Mouse (Mus musculus): ENCODE measurements around the gene Gm17571. TPM values are rescaled to one million over a fixed set of nuclear protein-coding genes. Genes with fewer than 3 reads are reported as not detected.

The Gm17571 gene
- total RNA-seq, 2 experiments from 2014 or later: not detected

DNA sequence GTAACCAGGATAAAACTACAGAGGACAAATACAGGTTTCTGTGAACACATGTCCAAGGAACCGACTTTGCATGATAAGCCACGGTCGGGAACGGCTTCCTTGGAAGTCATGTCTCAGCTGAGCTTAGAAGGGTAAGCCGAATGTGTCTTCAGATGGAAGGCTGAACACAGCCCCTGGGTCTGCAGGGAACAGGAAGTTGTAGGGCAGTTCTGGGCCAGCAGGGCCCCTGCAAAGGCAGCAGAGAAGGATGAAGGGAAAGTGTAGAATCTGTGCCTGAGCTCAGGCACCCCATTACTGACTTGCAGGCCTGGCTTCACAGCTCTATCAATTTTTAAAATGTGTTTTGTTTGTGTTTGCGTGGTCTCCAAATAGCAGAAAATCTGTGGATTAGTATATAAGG, 22.2 kb upstream of the Gm17571 start:
- Histone ChIP-seq H3K27ac (peak overlapping the region; percentile 46; the same call in 1 of the 2 replicates), H3K4me3 (no peak overlapping the region)
- DNase-seq (ENCODE audit: low spot score in 2 of 2): no peak
- peak; percentile 27 for TF ChIP-seq CTCF (conservative IDR thresholded peaks at IDR 0.05)

- no peak for DNase-seq (ENCODE audit: low spot score in 2 of 2)
- Histone ChIP-seq H3K4me3 (no peak overlapping the region), H3K27ac (peak overlapping the region; percentile 46; the same call in 1 of the 2 replicates)
- TF ChIP-seq CTCF (conservative IDR thresholded peaks at IDR 0.05): no peak
Observed at GRCm38 (mm10) chr9:13467745-13468144, 21.2 kb upstream of the Gm17571 start.

DNA sequence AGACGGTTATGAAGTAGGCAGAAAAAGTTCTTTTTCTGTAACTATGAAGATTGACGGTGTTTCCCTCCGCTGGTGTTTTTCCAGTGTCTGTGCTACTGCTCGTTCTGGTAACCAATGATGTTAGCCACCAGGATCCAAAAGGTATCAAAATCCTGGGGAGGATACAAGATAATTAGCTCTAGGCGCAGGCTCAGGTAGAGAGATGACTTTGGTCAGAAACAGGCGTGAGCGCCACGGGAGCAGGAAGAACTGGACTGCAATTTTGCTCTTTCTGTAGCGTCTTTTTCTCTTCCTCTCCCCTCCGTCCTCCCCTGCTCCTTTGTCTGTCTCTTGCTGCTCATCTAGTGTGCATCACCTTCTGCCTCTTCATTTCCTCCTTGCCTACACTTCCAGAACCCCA, 20.3 kb upstream of the Gm17571 start:
- H3K4me3 ChIP-seq: no peak overlapping the region
- no peak for DNase-seq (ENCODE audit: low spot score in 2 of 2)
- H3K27ac ChIP-seq: peak overlapping the region; percentile 65; the same call in 1 of the 2 replicates
- TF ChIP-seq CTCF (conservative IDR thresholded peaks at IDR 0.05): no peak

GRCm38 (mm10) chr9:13466351-13466750, 19.8 kb upstream of the Gm17571 start:
- peak overlapping the region; percentile 65; the same call in 1 of the 2 replicates for H3K27ac ChIP-seq
- DNase-seq (ENCODE audit: low spot score in 2 of 2): no peak
- TF ChIP-seq CTCF (conservative IDR thresholded peaks at IDR 0.05): no peak
- no peak overlapping the region for H3K4me3 ChIP-seq

DNA sequence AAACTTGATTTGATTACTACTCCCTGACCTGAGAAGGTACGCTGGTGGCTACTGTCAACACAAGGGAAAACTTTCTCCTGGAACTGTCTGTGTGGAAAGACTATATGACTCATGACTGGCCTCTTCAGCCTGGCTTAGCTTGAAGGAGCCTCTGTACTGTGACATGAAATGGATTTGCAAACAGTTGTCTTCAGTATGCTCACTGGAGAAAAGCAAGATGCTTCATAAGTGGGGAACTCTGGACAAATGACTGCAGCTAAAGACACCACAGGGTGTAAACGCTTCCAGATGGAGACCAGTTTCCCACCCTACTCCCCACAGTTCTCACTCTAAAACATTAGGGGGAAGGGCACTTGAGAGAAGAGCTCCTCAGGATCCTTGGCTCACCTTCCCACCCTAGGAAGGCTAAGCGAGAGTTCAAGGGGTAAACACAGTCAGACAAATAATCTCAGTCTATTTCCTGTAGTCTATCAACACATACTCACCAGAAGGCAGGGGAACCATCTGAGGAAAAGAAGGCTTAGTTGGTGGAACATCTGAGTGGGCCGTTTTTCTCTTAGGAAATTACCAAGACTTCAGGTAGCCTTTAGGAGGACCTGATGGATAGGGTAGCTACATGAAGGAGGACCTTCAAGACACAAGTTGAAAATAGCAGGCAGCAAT, 18.9 kb upstream of the Gm17571 start:
- TF ChIP-seq CTCF (conservative IDR thresholded peaks at IDR 0.05): no peak
- no peak for DNase-seq (ENCODE audit: low spot score in 2 of 2)

DNA sequence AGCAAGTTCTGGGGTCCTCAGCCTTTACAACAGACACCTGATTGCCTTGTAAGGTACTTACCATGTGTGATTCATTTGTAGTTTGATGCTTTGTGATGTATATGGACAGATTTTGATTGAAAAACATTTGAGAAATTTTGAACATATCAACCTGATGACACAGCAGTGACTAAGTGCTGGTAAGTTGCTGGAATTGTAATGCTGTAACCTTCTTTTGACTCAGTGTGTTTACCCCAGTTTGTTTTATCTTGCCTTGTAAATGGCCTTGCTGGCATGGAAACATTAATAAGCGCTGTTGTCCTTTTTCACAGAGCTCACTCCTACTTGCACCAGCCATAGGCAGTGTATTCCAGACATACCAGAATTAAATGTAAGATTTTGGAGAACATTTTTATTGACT, 14.4 kb upstream of the Gm17571 start:
- no peak for DNase-seq (ENCODE audit: low spot score in 2 of 2)
- TF ChIP-seq CTCF (conservative IDR thresholded peaks at IDR 0.05): no peak
- H3K4me3 ChIP-seq: no peak overlapping the region
- peak overlapping the region; percentile 7; the same call in 1 of the 2 replicates for H3K27ac ChIP-seq

More for the DNA sequence above, 18.9 kb upstream of the Gm17571 start:
- Histone ChIP-seq H3K4me3 (no peak overlapping the region), H3K27ac (peak overlapping the region; percentile 65; the same call in 1 of the 2 replicates)

- no peak for DNase-seq (ENCODE audit: low spot score in 2 of 2)
- Histone ChIP-seq H3K27ac (peak overlapping the region; percentile 74), H3K4me3 (no peak overlapping the region)
- no peak for TF ChIP-seq CTCF (conservative IDR thresholded peaks at IDR 0.05)
Observed at GRCm38 (mm10) chr9:13460012-13460411, 13.5 kb upstream of the Gm17571 start.

DNA sequence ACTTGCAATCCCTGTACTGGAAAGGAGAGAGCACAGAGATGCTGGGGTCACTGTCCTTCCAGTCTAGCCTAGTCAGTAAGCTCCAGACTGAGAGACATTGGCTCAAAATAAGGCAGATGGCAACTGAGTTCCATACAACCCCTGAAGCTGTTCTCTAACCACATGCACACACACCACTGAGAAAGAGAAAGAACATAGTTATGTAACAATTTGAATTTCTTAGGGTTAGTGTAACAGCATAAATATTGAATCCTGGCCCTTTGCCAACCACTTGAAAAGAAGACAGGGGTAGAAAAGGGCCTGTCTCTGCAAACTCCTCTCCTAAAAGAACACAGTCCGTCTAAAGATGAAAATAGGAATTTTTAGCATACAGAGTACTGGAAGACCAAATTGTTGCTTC, 12.8 kb upstream of the Gm17571 start:
- H3K27ac ChIP-seq: peak overlapping the region; percentile 74
- TF ChIP-seq CTCF (conservative IDR thresholded peaks at IDR 0.05): no peak
- DNase-seq (ENCODE audit: low spot score in 2 of 2): no peak
- H3K4me3 ChIP-seq: no peak overlapping the region

DNA sequence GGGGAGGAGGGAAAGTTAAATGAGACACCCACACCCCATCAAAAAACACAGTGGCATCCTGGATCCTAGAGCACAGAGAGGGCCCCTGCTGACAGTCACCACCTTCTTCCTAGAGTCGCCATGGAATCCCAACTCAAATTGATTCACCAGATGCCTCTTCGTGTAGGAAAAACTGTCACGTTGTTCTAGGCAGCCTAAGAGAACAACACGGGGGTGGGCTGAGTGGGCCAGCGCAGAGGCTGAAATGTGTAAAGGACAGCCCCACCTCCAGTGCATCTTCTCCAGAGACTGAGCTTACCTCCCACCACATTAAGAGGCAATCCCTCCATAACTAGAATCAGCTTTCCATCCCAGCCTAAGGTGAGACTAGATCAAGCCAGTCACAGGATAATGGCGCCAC, 11.2 kb upstream of the Gm17571 start:
- H3K4me3 ChIP-seq: no peak overlapping the region
- H3K27ac ChIP-seq: peak overlapping the region; percentile 74
- no peak for TF ChIP-seq CTCF (conservative IDR thresholded peaks at IDR 0.05)
- DNase-seq (ENCODE audit: low spot score in 2 of 2): peak; percentile 29 to 48

GRCm38 (mm10) chr9:13455231-13455630, 8.7 kb upstream of the Gm17571 start:
- TF ChIP-seq CTCF (conservative IDR thresholded peaks at IDR 0.05): no peak
- no peak for DNase-seq (ENCODE audit: low spot score in 2 of 2)
- H3K27ac ChIP-seq: peak overlapping the region; percentile 74; the same call in 1 of the 2 replicates

DNA sequence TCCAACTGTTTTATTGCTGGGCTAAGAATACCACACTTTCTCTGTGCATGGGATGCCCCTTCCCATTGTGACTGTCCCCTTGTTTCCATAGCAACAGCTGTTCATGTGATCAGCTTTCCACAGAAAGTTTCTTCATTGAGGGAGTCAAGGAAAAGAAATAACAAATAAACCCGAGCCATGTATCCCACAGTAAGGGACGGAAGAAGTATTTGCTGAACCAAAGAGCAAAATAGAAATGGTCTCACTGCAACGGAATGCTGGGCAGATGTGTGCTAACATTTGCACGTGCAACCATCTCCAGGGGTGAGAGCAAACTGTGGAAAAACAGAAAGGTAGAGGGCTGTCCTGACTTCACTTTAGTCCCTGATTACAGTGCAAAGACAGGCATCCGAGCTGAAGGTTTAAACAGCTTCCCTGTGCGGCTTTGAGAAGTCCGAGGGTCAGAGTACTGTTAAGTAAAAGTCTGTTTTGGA, 8.1 kb upstream of the Gm17571 start:
- Histone ChIP-seq H3K27ac (peak overlapping the region; percentile 16; the same call in 1 of the 2 replicates), H3K4me3 (no peak overlapping the region)
- TF ChIP-seq CTCF (conservative IDR thresholded peaks at IDR 0.05): no peak
- no peak for DNase-seq (ENCODE audit: low spot score in 2 of 2)

More at GRCm38 (mm10) chr9:13455231-13455630, 8.7 kb upstream of the Gm17571 start:
- no peak overlapping the region for H3K4me3 ChIP-seq

DNA sequence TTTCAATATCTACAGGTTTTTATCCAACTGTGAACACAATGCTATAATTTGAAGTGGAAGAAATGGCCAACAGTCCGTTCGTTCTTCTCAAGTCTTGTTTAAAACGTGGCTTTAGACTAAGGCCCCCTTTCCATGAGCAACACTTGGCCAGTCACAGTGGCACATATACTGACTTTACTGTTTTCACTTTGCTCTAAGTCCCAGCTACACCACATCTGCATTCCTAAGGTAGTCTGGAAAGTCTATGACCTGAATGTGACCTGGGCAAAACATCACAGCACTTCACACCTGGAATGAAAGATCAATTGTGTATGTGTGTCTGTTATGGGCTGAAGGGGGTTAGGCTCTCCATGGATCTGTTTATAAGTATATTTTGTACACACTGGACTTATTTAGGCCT, 2.2 kb upstream of the Gm17571 start:
- Histone ChIP-seq H3K4me3 (no peak overlapping the region), H3K27ac (no peak overlapping the region)
- DNase-seq (ENCODE audit: low spot score in 2 of 2): no peak
- TF ChIP-seq CTCF (conservative IDR thresholded peaks at IDR 0.05): no peak

DNA sequence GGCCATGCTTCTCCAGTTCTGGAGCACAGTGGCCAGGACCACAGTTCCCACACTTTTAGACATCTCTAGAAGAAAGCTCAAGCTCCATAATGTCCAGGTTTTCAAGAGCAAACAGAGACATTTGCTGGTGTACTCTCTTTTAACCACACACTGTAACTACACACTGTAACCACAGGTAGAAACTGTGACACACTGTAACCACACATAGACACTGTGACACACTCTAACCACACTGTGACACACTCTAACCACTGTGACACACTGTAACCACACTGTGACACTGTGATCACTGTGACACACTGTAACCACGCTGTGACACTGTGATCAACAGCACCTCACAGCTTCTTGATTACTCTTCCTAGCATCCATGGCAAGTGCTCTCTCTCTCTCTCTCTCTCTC, 317 bp downstream of the Gm17571 start:
- no peak overlapping the region for H3K4me3 ChIP-seq
- no peak for DNase-seq (ENCODE audit: low spot score in 2 of 2)
- H3K27ac ChIP-seq: no peak overlapping the region
- TF ChIP-seq CTCF (conservative IDR thresholded peaks at IDR 0.05): no peak
